ENCODE assay signal across 25 mouse cellular contexts in the genomic region with DNA sequence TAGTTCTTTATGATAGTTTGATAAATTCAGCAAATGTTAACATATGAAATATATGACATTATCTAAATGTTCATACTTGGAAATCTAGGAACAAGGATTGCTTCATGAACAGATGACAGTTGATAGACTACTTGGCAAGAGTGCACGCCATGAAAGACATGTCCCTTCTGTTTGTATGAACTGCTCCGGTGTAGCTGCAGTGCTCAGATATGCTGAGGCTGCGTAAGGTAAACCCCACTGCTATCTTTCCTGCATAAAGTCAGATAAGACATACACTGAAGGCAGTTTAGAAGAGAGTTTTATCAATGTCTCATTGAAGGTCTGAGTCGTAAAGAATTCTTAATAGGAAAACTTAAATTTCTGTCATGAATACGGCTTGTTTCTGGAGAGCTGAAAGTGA. TPM values are rescaled to one million over a fixed set of nuclear protein-coding genes. Genes with fewer than 3 reads are reported as not detected.
DNase-seq lines count a peak whose midpoint lies in the region; ATAC-seq and TF ChIP-seq lines count a peak whose summit lies in the region.
"Had no signal": no experiment of that assay in that cellular context is flagged by ENCODE, and none has a peak within 500 bp of the region (broad histone marks: within the 10 kb centered on the region; RNA-seq: fewer than 3 reads in every experiment).

No protein-coding gene starts in this region.

- TF ChIP-seq CTCF in liver, postnatal 0 days (IDR thresholded peaks at IDR 0.05; ENCODE audit: low read depth) = no peak

- H3K9me3 ChIP-seq in liver, embryonic 11.5 days (ENCODE audit: control insufficient read depth, low read length) = no peaks in the 10 kb centered on the region
- no peaks in the 10 kb centered on the region for H3K9me3 ChIP-seq in liver, postnatal 0 days (ENCODE audit: low read length)
- H3K9me3 ChIP-seq: embryonic facial prominence, embryonic 10.5 days; heart, embryonic 10.5 days; hindbrain, embryonic 10.5 days; midbrain, embryonic 13.5 days had no signal

- H3K27ac ChIP-seq in liver, embryonic 11.5 days (ENCODE audit: low read depth, low read length) = peak overlapping the region; percentile 63
- 0 out of 2 replicates have a peak overlapping the region, but pooled peaks have one; percentile 35 for H3K27ac ChIP-seq in liver, postnatal 0 days (ENCODE audit: low read depth)
- H3K27ac ChIP-seq: embryonic facial prominence, embryonic 10.5 days; heart, embryonic 10.5 days; hindbrain, embryonic 10.5 days; hindbrain, postnatal 0 days; kidney, postnatal 0 days; midbrain, embryonic 13.5 days had no signal

- no peak overlapping the region for H3K9ac ChIP-seq in liver, embryonic 11.5 days (ENCODE audit: low read depth, low read length)
- no peak overlapping the region for H3K9ac ChIP-seq in liver, postnatal 0 days (replicated peaks)
- H3K9ac ChIP-seq: midbrain, embryonic 13.5 days had no signal

- H3K36me3 ChIP-seq in liver, embryonic 11.5 days (ENCODE audit: control insufficient read depth, insufficient read depth, low read length) = peaks cover 20% of the 10 kb centered on the region; the same call in 1 of the 2 replicates
- peaks cover 38% of the 10 kb centered on the region for H3K36me3 ChIP-seq in liver, postnatal 0 days (replicated peaks; ENCODE audit: insufficient read depth, low read length)

- H3K4me3 ChIP-seq in liver, embryonic 11.5 days (ENCODE audit: low read depth, low read length) = no peak overlapping the region
- H3K4me3 ChIP-seq in liver, postnatal 0 days (ENCODE audit: low read depth, low read length) = no peak overlapping the region
- H3K4me3 ChIP-seq: embryonic facial prominence, embryonic 10.5 days; heart, embryonic 10.5 days; hindbrain, embryonic 10.5 days; midbrain, embryonic 13.5 days had no signal

- intact Hi-C loops in heart, postnatal 14 days (cut with DNase I) = no loop called here

- ATAC-seq in liver, embryonic 11.5 days (replicated peaks; ENCODE audit: low FRiP score) = peak; percentile 98
- ATAC-seq in liver, postnatal 0 days = peak; percentile 46
- ATAC-seq: hindbrain, postnatal 0 days; lung, postnatal 0 days; midbrain, embryonic 13.5 days had no signal

- peak overlapping the region; percentile 24 for H3K4me2 ChIP-seq in liver, embryonic 11.5 days
- peak overlapping the region; percentile 27 for H3K4me2 ChIP-seq in liver, postnatal 0 days (ENCODE audit: low read depth, low read length)
- H3K4me2 ChIP-seq: midbrain, embryonic 13.5 days had no signal

- peaks cover 3% of the 10 kb centered on the region; the same call in 1 of the 2 replicates for H3K4me1 ChIP-seq in liver, embryonic 11.5 days (replicated peaks; ENCODE audit: control insufficient read depth, insufficient read depth, low read length)
- H3K4me1 ChIP-seq in liver, postnatal 0 days (ENCODE audit: insufficient read depth) = peaks cover 5% of the 10 kb centered on the region
- H3K4me1 ChIP-seq: embryonic facial prominence, embryonic 10.5 days; heart, embryonic 10.5 days; hindbrain, embryonic 10.5 days; midbrain, embryonic 13.5 days had no signal

- peak; percentile 95 for TF ChIP-seq EP300 in liver, postnatal 0 days (IDR thresholded peaks at IDR 0.05; ENCODE audit: low read depth)

- DNase-seq in heart, adult 11 months = peak; percentile 22
- no peak for DNase-seq in heart, postnatal 14 days
- DNase-seq in c-Kit-positive CD71-positive TER-119-positive erythroid progenitor cells, embryonic 14.5 days (ENCODE audit: low spot score) = peak; percentile 70
- no peak for DNase-seq in liver, embryonic 11.5 days (ENCODE audit: low spot score)
- DNase-seq in liver, postnatal 0 days = no peak
- DNase-seq in right cerebral cortex, postnatal 25 days = no peak
- no peak for DNase-seq in lung, postnatal 36 days
- DNase-seq in MN1 (ENCODE audit: low spot score) = no peak
- DNase-seq: cerebellum, adult 2 months; cerebellum, postnatal 36 days; gastrocnemius, postnatal 25 days; kidney, adult 11 months; layer of hippocampus, adult 9-11 months; right cerebral cortex, postnatal 14 days; thymus, postnatal 25 days had no signal

- H3K27me3 ChIP-seq in liver, embryonic 11.5 days (replicated peaks; ENCODE audit: control insufficient read depth, insufficient read depth, low read length) = no peaks in the 10 kb centered on the region
- no peaks in the 10 kb centered on the region for H3K27me3 ChIP-seq in liver, postnatal 0 days (ENCODE audit: insufficient read depth, low read length)
- H3K27me3 ChIP-seq: midbrain, embryonic 13.5 days had no signal

- WGBS in liver, embryonic 11.5 days = 54% methylated on average over 5 of the region's 5 CpGs
- 52% methylated on average over 5 of the region's 5 CpGs for WGBS in liver, postnatal 0 days (ENCODE audit: insufficient replicate concordance)

RNA-seq across cellular contexts. Expression of gene Rexo5, which starts 8.9 kb away (rescaled TPM):
- total RNA-seq in heart, postnatal 14 days (2021) = 1 to 10 TPM; 1.9 to 2.3 TPM
- polyA plus RNA-seq in liver, embryonic 11.5 days (2014; fragmentation: Nextera tagmentation; extraction: Ambion mirVana) = 16.3 and 19.2 TPM in 2 replicates
- 3.1 and 5.1 TPM in 2 replicates for polyA plus RNA-seq in liver, postnatal 0 days (2015; fragmentation: Nextera tagmentation; extraction: Ambion mirVana)

RNA-seq across cellular contexts. Expression of gene Eri2, which starts 8.9 kb away (rescaled TPM):
- 1 to 10 TPM; 2.3 to 2.8 TPM for total RNA-seq in heart, postnatal 14 days (2021)
- polyA plus RNA-seq in liver, embryonic 11.5 days (2014; fragmentation: Nextera tagmentation; extraction: Ambion mirVana) = 22.6 and 24.5 TPM in 2 replicates
- polyA plus RNA-seq in liver, postnatal 0 days (2015; fragmentation: Nextera tagmentation; extraction: Ambion mirVana) = 5.2 and 6.5 TPM in 2 replicates

RNA-seq across cellular contexts. Expression of gene Acsm3, which starts 24.2 kb away (rescaled TPM):
- total RNA-seq in heart, postnatal 14 days (2021) = 1 to 10 TPM in 1 of 2 experiments, under 1 TPM in 1; 0.10 to 1.3 TPM
- polyA plus RNA-seq in liver, embryonic 11.5 days (2014; fragmentation: Nextera tagmentation; extraction: Ambion mirVana) = 0.27 and 0.43 TPM in 2 replicates
- polyA plus RNA-seq in liver, postnatal 0 days (2015; fragmentation: Nextera tagmentation; extraction: Ambion mirVana) = 21.7 and 23.3 TPM in 2 replicates
- total RNA-seq: hindbrain, postnatal 0 days; left cerebral cortex, adult 18-20 months; left cerebral cortex, postnatal 36 days had no signal
- polyA plus RNA-seq: embryonic facial prominence, embryonic 10.5 days; lung, postnatal 0 days; spleen, adult 2 months had no signal

Comparison
In these comparisons a context has a peak if more than half of its experiments do, and no peak if none do; other contexts are left out.
1. DNase-seq: peak in heart, adult 11 months (single experiment) and c-Kit-positive CD71-positive TER-119-positive erythroid progenitor cells, embryonic 14.5 days (single experiment); none in heart, postnatal 14 days (0 of 2), liver, embryonic 11.5 days (single experiment), liver, postnatal 0 days (single experiment), right cerebral cortex, postnatal 25 days (single experiment), lung, postnatal 36 days (single experiment) and MN1 (single experiment).
2. RNA of gene Acsm3, which starts 24.2 kb away (polyA plus RNA-seq): 21.7 to 23.3 TPM in liver, postnatal 0 days; 0.27 to 0.43 TPM in liver, embryonic 11.5 days; every median in the first group is over 10 times any median in the second.